Mouse (Mus musculus) erythroblast, embryonic 14.5 days (primary cell): Measurements from ENCODE around the gene Cel. TPM values are rescaled to one million over a fixed set of nuclear protein-coding genes. Genes with fewer than 3 reads are reported as not detected.

Experiments used
- H3K27me3 ChIP-seq: 2 replicates; pipeline ENCODE4 v1.6.1; 2012; ENCODE audit warnings: inconsistent platforms; ENCODE audit not compliant: control insufficient read depth
- H3K36me3 ChIP-seq: 2 replicates; pipeline ENCODE4 v1.6.1; 2012; ENCODE audit warnings: mild to moderate bottlenecking, inconsistent platforms; ENCODE audit not compliant: control insufficient read depth
- H3K4me1 ChIP-seq: 2 replicates; pipeline ENCODE4 v1.6.1; 2012; ENCODE audit warnings: inconsistent platforms; ENCODE audit not compliant: control insufficient read depth
- H3K4me3 ChIP-seq: replicated peaks from 2 replicates; pipeline ENCODE3; 2012; ENCODE audit warnings: moderate library complexity, mild to moderate bottlenecking, inconsistent platforms
- H3K9me3 ChIP-seq: 2 replicates; pipeline ENCODE4 v1.6.1; 2012; ENCODE audit warnings: low read length, inconsistent platforms, mixed read lengths; ENCODE audit not compliant: control insufficient read depth
- GATA1 ChIP-seq: IDR thresholded peaks from 2 replicates; pipeline ENCODE4 v1.6.1; 2012; ENCODE audit warnings: low read length, inconsistent platforms, mixed read lengths
- TAL1 ChIP-seq: IDR thresholded peaks from 3 replicates; pipeline ENCODE4 v1.6.1; 2012; ENCODE audit warnings: low read length, inconsistent platforms, mixed read lengths
- polyA plus RNA-seq: library from polyadenylated mRNA; stranded (reverse); fragments of >175 nt; gene quantifications from 2 replicates; pipeline ENCODE4 v1.2.3, GENCODE M21; 2012

The Cel gene
- polyA plus RNA-seq, 1 experiment, result not detected

DNA sequence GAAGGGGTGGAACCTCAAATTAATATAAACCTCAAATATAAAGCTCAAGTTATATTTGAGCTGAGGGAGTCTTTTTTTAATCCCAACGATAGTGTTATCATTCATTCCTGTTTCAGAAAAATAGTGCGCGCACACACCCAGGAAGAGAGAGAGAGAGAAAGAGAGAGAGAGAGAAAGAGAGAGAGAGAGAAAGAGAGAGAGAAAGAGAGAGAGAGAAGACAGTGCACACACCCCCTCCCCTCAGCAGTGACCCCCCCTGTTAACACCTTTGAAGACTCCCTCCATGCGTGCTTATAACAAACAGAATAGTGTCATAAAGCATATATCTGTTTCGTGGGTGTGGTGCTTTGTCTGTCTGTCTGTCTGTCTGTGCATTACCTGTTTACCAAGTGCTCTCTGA lies 40.3 kb upstream of the Cel start:
- H3K9me3 ChIP-seq, result peaks cover 6% of the 10 kb centered on the region; the same call in 1 of the 2 replicates
- H3K4me3 ChIP-seq, result no peak overlapping the region
- H3K4me1 ChIP-seq, result peaks cover 88% of the 10 kb centered on the region
- TF ChIP-seq TAL1 (no peak), GATA1 (no peak)
- peaks cover 51% of the 10 kb centered on the region for H3K36me3 ChIP-seq
- no peaks in the 10 kb centered on the region for H3K27me3 ChIP-seq

DNA sequence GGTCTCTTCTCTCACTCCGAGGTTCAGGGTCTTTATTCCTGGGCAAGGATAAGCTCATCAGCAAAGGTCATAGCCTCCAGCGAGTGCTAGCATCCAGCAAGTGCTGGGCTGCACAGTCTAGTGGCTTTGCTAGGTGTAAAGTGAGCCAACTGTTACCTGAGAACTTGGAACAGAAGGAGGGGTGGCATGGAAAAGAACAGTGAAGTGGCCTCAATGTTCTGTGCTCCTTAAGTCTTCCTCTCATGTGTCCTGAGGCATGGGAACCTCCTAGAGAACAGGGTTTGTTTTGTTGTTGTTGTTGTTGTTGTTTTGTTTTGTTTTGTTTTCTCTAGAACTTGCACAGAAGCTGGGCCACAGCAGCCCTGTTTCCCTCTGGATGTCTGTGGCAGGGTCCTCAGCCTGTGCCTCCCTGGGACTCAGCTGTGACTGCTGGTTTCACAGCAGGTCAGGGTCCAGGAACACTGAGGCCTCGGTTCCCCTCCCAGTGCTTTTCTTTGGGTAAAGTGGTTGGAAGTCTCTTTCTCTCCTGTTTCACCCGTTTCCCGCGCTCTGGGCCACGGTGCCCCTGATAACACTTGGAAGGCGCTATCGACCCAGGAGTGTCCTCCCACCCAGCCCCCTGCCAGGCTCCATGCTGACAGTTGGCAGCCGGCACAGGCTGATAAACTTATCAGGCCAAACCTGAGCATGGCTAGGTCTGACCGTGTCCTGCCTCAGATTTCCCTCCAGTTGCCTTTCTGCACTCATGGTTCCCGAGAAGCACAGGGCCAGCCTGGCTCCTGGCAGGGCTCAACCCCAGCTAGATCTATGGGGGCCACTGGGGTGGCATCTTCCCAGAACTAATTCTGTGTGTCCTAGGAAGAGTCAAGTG lies 38.8 kb upstream of the Cel start:
- H3K4me1 ChIP-seq, result peaks cover 88% of the 10 kb centered on the region
- H3K9me3 ChIP-seq, result peaks cover 7% of the 10 kb centered on the region
- H3K36me3 ChIP-seq, result peaks cover 40% of the 10 kb centered on the region
- TF ChIP-seq GATA1 (peak; percentile 97), TAL1 (peak; percentile 95)
- peak overlapping the region; percentile 50 for H3K4me3 ChIP-seq
- H3K27me3 ChIP-seq, result no peaks in the 10 kb centered on the region

DNA sequence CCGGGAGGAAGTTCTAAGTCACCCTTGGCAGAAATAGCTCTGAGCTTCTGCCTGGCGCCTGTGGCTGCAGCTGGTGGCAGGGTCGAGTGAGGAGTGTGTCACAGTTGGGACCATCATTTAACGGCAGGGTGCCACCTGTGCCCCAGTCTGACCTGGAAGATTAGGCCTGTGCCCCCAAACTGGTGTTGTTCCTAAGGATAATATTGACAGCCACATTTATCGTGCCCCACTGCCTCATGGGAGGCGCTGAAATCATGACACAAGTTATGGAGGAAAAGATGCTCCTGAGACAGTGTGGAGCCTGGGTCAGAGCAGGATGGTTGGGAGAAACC lies 36.3 kb upstream of the Cel start:
- Histone ChIP-seq H3K36me3 (peaks cover 29% of the 10 kb centered on the region), H3K27me3 (no peaks in the 10 kb centered on the region), H3K9me3 (peaks cover 7% of the 10 kb centered on the region), H3K4me1 (peaks cover 93% of the 10 kb centered on the region), H3K4me3 (no peak overlapping the region)
- TF ChIP-seq TAL1 (no peak), GATA1 (no peak)

DNA sequence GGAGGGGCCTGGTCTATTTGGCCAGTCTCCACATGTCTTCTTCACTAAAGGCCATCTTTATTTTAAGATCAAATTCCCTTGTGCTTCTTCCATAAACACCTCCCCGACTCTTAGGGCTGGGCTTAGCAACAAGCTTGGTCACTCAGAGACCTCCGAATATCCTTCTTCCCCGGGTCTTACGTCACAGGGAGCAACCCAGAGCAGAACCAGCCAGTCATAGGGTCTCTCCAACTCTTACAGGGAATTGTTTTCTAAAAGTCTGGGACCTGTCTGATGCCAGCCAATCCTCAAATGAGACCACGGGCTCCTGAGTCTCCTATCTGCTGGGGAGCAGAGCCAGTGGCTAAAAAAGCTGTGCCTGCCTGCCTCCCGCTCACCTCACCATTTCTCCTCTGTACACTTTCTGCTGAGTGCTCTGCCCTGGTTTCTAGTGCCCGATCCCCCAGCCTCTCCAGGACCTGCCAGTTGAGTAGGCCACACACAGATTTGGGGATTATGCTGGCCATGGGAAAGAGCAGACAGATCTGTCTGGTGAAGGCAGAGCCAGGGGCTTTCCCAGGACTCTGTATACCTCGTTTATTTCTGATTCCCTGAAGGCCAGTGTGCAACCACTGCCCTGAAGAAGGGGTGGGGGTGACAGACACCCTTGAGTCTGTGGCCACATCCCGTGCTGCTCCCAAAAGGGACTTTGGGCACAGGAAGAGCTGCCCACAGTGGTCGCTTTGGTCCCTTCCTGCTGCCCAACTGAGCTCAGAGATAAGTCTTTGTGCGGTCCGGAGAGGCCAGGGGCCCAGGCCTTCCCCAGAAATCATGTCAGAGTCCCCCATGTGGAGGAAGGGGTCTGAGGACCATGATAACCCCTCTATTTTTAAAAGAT lies 35.7 kb upstream of the Cel start:
- TF ChIP-seq TAL1, result no peak
- no peak for TF ChIP-seq GATA1
- H3K36me3 ChIP-seq, result peaks cover 24% of the 10 kb centered on the region
- H3K4me1 ChIP-seq, result peaks cover 93% of the 10 kb centered on the region
- H3K27me3 ChIP-seq, result no peaks in the 10 kb centered on the region
- peaks cover 4% of the 10 kb centered on the region for H3K9me3 ChIP-seq
- peak overlapping the region; percentile 17 for H3K4me3 ChIP-seq

DNA sequence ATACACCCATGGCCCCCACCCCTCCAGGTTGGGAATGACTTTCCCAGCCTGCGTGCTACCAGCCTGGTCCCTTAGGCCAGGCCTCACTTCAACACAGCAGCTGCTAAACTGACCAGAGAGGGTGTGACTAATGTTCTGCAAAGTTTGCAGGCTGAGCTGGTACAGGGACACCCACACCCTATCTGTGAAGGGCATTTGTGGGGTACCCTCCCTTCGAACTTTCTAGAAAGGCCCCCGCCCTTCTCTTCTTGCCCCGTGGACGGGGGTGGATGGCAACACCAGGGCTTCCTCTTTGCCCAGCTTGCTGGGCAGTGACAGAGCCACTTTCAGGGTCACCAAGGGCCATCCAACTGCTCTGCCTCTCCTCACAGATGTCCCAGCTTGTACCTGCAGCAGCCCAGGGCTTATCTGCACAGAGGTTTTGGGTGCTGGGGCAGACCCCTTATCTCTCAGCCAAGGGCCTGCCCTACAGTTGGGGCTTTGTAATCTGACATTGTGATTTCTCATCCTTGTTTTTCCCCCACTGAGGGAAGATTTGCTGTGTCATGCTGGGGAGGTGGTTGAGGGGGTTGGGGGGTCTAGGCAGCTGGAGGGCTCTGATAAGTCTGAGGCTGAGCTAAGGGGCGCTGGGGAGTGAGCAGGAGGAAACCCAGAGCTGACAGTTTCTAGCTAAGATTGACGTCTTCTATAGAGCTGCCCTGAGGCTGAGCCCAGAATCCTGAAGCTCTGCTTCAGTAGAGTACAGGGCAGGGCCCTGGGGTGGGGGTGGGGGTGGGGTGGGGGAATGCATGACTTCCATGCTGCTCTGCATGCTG lies 34.7 kb upstream of the Cel start:
- peaks cover 4% of the 10 kb centered on the region for H3K9me3 ChIP-seq
- H3K4me1 ChIP-seq, result peaks cover 95% of the 10 kb centered on the region
- peak; percentile 91 for TF ChIP-seq GATA1
- peak; percentile 67 for TF ChIP-seq TAL1

DNA sequence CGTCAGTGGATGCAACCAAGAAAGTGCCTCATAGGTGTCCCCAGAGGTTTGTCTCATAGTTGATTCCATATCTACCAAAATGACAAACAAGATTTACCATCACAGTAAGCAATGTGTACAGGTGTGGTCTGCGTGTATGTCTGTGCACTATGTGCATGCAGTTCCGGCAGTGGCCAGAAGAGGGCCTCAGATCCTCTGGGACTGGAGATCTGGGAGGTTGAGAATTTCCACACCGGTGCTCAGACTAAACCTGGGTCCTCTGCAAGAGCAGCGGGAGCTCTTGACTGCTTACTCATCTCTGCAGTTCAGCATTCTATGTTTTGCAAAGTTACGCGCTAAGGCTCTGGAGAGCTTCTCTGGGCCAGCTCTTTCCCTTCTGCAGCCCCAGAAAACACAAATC lies 33.8 kb upstream of the Cel start:
- Histone ChIP-seq H3K27me3 (no peaks in the 10 kb centered on the region), H3K4me1 (peaks cover 94% of the 10 kb centered on the region), H3K36me3 (peaks cover 24% of the 10 kb centered on the region), H3K4me3 (no peak overlapping the region), H3K9me3 (peaks cover 4% of the 10 kb centered on the region)
- TF ChIP-seq TAL1, result no peak
- TF ChIP-seq GATA1, result no peak

More for the DNA sequence above, 34.7 kb upstream of the Cel start:
- Histone ChIP-seq H3K27me3 (no peaks in the 10 kb centered on the region), H3K4me3 (peak overlapping the region; percentile 44), H3K36me3 (peaks cover 24% of the 10 kb centered on the region)

DNA sequence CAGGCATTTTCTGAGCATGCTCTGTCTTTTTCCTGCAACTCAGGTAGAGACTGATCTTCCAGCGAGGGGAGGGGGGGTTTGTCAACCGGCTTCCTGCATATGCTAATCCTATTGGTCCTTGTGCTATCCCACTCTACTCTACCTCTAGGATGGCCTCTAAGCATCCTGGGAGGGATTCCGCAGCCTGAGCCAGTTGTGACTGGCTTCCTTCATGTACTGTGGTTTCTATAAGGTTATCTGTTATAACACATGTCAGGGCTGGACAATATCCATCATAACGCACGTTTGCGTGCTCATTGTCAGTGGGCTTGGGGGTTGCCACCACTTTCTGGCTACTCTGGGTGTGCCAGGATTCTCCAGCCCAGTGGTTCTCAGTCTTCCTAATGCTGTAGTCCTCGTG lies 32.8 kb upstream of the Cel start:
- TF ChIP-seq GATA1 (no peak), TAL1 (peak; percentile 53)
- H3K4me1 ChIP-seq, result peaks cover 84% of the 10 kb centered on the region

DNA sequence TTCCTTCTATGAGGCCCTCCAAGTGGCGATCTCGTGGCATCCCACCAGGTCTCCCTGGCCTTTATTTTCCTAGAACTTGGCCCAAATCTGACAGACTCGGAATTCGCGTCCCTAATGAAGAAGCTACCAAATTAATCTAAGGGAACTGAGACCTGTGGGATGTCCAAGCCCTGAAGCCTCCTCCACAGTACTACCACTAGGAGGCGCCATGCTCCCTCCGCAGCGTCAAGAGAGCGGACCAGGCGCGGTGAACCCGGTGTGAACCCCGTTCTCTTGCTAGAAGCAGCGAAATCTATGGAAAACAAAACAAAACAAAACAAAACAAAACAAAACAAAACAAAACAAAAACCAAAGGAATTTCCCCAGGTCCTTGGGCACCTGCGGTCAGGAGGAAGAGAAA lies 29.6 kb upstream of the Cel start:
- Histone ChIP-seq H3K4me1 (peaks cover 52% of the 10 kb centered on the region), H3K9me3 (peaks cover 4% of the 10 kb centered on the region), H3K27me3 (no peaks in the 10 kb centered on the region), H3K36me3 (peaks cover 11% of the 10 kb centered on the region), H3K4me3 (peak overlapping the region; percentile 40)
- TF ChIP-seq GATA1 (no peak), TAL1 (no peak)

More for the DNA sequence above, 32.8 kb upstream of the Cel start:
- H3K27me3 ChIP-seq, result no peaks in the 10 kb centered on the region
- H3K4me3 ChIP-seq, result peak overlapping the region; percentile 2
- peaks cover 4% of the 10 kb centered on the region for H3K9me3 ChIP-seq
- peaks cover 20% of the 10 kb centered on the region for H3K36me3 ChIP-seq

DNA sequence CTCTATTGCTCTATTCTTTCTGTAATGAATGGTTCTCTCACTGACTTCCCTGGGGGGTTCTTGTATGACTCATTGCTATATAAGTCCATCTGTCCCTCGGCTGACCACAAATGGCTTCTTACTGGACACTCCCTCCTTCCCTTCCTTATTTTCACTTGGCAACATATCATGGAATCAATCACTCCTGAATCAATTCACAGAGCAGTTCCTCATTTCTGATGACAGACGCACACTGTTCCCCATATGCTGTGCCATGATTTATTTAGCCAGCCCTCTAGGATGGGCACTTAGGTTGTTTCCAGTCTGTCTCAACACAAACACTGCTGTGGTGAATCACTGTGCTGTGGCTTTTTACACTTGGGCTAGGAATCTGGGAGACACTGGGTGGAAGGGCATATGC lies 28.3 kb upstream of the Cel start:
- H3K4me3 ChIP-seq, result no peak overlapping the region
- peaks cover 1% of the 10 kb centered on the region for H3K36me3 ChIP-seq
- H3K4me1 ChIP-seq, result peaks cover 45% of the 10 kb centered on the region
- TF ChIP-seq GATA1 (no peak), TAL1 (no peak)
- no peaks in the 10 kb centered on the region for H3K27me3 ChIP-seq
- H3K9me3 ChIP-seq, result no peaks in the 10 kb centered on the region
